In the genomic region with DNA sequence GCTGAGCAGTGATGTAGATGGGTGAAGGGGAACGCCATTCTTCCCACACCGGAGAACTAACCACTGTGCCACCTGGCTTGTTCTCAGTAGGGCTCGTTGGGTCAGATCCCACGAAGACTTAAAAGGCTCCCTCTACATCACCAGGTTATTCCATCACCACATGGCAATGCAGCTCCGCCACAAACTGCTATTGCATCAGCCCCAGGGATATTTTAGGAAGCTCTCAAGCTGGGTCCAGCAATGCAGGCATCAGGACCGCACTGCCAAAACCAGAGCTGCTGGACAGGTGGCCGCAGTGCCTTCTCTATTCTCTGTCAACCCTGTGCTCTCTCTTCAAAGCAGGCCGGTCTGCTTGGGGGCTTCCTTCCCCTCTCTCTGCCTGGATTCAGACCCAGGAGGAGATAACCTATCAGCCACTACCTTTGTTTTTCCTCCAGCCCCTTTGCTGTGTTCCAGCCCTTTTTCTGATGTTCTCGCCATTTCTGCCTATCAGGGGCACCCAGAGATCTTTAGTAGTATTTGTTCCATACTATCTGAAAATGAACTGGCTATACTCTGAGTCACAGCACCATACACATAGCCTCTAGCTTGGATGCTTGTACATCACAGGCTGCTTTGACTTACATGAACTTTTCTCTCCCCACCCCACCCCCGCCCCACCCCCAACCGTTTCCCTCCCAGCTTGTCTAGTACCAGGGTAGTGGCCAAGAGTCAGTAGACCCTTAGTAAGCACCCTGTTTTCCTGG, we compare ENCODE assay signal across 8 mouse cellular contexts.
A peak's percentile ranks its signal among the peaks of the same experiment; 100 is the strongest.
DNase-seq lines count a peak whose midpoint lies in the region; ATAC-seq and TF ChIP-seq lines count a peak whose summit lies in the region.

No protein-coding gene starts in this region.

- H3K36me3 ChIP-seq in hindbrain, postnatal 0 days (ENCODE audit: insufficient read depth, low read length), result no peaks in the 10 kb centered on the region
- no peaks in the 10 kb centered on the region for H3K36me3 ChIP-seq in midbrain, embryonic 12.5 days

- no peak for TF ChIP-seq CTCF in hindbrain, postnatal 0 days (IDR thresholded peaks at IDR 0.05; ENCODE audit: low read depth)

- H3K27me3 ChIP-seq in hindbrain, postnatal 0 days (ENCODE audit: insufficient read depth, low read length), result no peaks in the 10 kb centered on the region
- no peaks in the 10 kb centered on the region for H3K27me3 ChIP-seq in midbrain, embryonic 12.5 days

- ATAC-seq in hindbrain, postnatal 0 days, result no peak
- ATAC-seq in midbrain, embryonic 12.5 days (ENCODE audit: low FRiP score, low read depth), result no peak

- DNase-seq in gastrocnemius, adult 18-20 months (ENCODE audit: low spot score), result peak; percentile 79
- no peak for DNase-seq in gastrocnemius, postnatal 4 days (ENCODE audit: low spot score in 2 of 2)
- peak; percentile 29 for DNase-seq in cerebellum, adult 11 months
- DNase-seq in gastrocnemius, adult 8-10 months (ENCODE audit: low spot score in 2 of 2), result peak; percentile 39 to 62
- DNase-seq in hindbrain, postnatal 0 days (ENCODE audit: low spot score), result no peak
- DNase-seq in ovary, postnatal 36 days (ENCODE audit: low spot score), result no peak
- no peak for DNase-seq in B cell, adult 2 months

- peak overlapping the region; percentile 91 for H3K27ac ChIP-seq in hindbrain, postnatal 0 days
- peak overlapping the region; percentile 97 for H3K27ac ChIP-seq in midbrain, embryonic 12.5 days (replicated peaks)

- peaks cover 27% of the 10 kb centered on the region for H3K4me1 ChIP-seq in hindbrain, postnatal 0 days (ENCODE audit: insufficient read depth, low read length)
- H3K4me1 ChIP-seq in midbrain, embryonic 12.5 days, result peaks cover 55% of the 10 kb centered on the region

- no peak overlapping the region for H3K4me2 ChIP-seq in hindbrain, postnatal 0 days (ENCODE audit: low read depth, low read length)
- 0 out of 2 replicates have a peak overlapping the region, but pooled peaks have one; percentile 74 for H3K4me2 ChIP-seq in midbrain, embryonic 12.5 days (replicated peaks)

- no peaks in the 10 kb centered on the region for H3K9me3 ChIP-seq in hindbrain, postnatal 0 days (ENCODE audit: low read length)
- H3K9me3 ChIP-seq in midbrain, embryonic 12.5 days, result no peaks in the 10 kb centered on the region

- H3K4me3 ChIP-seq in hindbrain, postnatal 0 days (ENCODE audit: low read length), result no peak overlapping the region
- H3K4me3 ChIP-seq in midbrain, embryonic 12.5 days, result no peak overlapping the region

- 61% methylated on average over 11 of the region's 11 CpGs for WGBS in hindbrain, postnatal 0 days
- WGBS in midbrain, embryonic 12.5 days, result 72% methylated on average over 11 of the region's 11 CpGs

- no peak overlapping the region for H3K9ac ChIP-seq in hindbrain, postnatal 0 days (replicated peaks; ENCODE audit: low read length)
- H3K9ac ChIP-seq in midbrain, embryonic 12.5 days (replicated peaks), result no peak overlapping the region

Comparison
In these comparisons a context has a peak if more than half of its experiments do, and no peak if none do; other contexts are left out.
1. DNase-seq: peak in gastrocnemius, adult 18-20 months (single experiment), cerebellum, adult 11 months (single experiment) and gastrocnemius, adult 8-10 months (2 of 2); none in gastrocnemius, postnatal 4 days (0 of 2), hindbrain, postnatal 0 days (single experiment), ovary, postnatal 36 days (single experiment) and B cell, adult 2 months (0 of 2).